Mouse (Mus musculus): ENCODE measurements around the gene Zfp523. TPM values are rescaled to one million over a fixed set of nuclear protein-coding genes. Genes with fewer than 3 reads are reported as not detected.

Gene Zfp523
- polyA plus RNA-seq, 1 experiment from 2014 or later, result 50.0 TPM

DNA sequence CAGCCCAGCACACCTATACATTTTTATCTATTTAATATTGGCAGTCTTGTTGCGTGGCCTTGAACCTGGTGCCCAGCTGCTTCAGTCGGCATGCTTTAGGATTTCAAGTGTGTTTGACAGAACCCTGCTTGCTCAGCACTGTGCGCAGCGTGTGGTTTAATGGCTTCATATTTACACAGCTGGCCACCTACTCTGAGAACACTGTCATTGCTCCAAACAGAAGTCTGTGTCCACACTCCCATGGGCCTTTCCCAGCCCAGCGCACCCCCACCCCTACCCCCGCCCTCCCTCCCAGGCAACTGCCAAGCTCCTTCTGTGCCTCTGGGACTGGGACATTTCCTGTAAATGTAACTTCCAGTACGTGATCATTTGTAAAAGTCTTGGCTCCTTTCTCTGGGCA lies 76.3 kb downstream of the Zfp523 start:
- WGBS, result 72% methylated on average over 7 of the region's 7 CpGs
- H3K4me3 ChIP-seq, result no peak overlapping the region
- ATAC-seq (ENCODE audit: low FRiP score), result no peak
- no peak overlapping the region for H3K4me2 ChIP-seq (replicated peaks)
- H3K9me3 ChIP-seq (replicated peaks), result no peaks in the 10 kb centered on the region
- H3K4me1 ChIP-seq, result peaks cover 21% of the 10 kb centered on the region
- H3K9ac ChIP-seq, result no peak overlapping the region
- no peaks in the 10 kb centered on the region for H3K27me3 ChIP-seq
- no peak overlapping the region for H3K27ac ChIP-seq
- no peaks in the 10 kb centered on the region for H3K36me3 ChIP-seq

DNA sequence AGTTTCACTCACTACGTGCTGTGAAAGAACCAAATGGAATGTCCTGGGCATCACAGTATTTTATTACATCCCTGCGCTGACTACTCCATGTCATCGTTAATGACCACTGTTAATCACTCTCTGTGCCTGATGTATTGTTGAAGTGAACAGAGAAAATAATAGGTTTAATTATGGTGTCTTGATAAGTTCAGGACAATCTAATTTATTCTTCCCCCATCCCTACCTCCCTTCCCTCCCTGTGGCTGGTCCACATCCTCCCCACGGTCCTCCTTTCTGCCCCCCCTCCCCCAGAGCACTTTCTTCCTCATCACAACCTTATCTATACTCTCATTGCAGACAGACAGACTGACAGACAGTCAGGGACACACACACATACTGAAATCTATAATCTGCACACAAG lies 77.9 kb downstream of the Zfp523 start:
- Histone ChIP-seq H3K27ac (peak overlapping the region; percentile 60), H3K36me3 (no peaks in the 10 kb centered on the region), H3K27me3 (no peaks in the 10 kb centered on the region), H3K4me2 (replicated peaks) (no peak overlapping the region), H3K9me3 (replicated peaks) (0 out of 2 replicates have a peak, but pooled peaks cover 4% of the 10 kb centered on the region), H3K4me3 (no peak overlapping the region), H3K4me1 (peaks cover 21% of the 10 kb centered on the region), H3K9ac (no peak overlapping the region)
- WGBS, result 60% methylated on average over 4 of the region's 4 CpGs
- no peak for ATAC-seq (ENCODE audit: low FRiP score)

Other genes with a start within 250 kb of the Zfp523 start
- gene Tcp11, start 96.5 kb upstream of the Zfp523 start, polyA plus RNA-seq (2016; fragmentation: Nextera tagmentation; extraction: Ambion mirVana), result 1.9 and 2.6 TPM in 2 replicates
- 11.1 and 12.4 TPM in 2 replicates for gene Scube3, start 35.0 kb upstream of the Zfp523 start, polyA plus RNA-seq (2016; fragmentation: Nextera tagmentation; extraction: Ambion mirVana)
- gene Def6, start 30.6 kb downstream of the Zfp523 start, polyA plus RNA-seq (2016; fragmentation: Nextera tagmentation; extraction: Ambion mirVana), result 5.7 and 6.1 TPM in 2 replicates
- gene Ppard, start 55.6 kb downstream of the Zfp523 start, polyA plus RNA-seq (2016; fragmentation: Nextera tagmentation; extraction: Ambion mirVana), result 1.7 and 2.4 TPM in 2 replicates
- 24.7 and 28.3 TPM in 2 replicates for gene Fance, start 136.4 kb downstream of the Zfp523 start, polyA plus RNA-seq (2016; fragmentation: Nextera tagmentation; extraction: Ambion mirVana)
- gene Rpl10a, start 151.3 kb downstream of the Zfp523 start, polyA plus RNA-seq (2016; fragmentation: Nextera tagmentation; extraction: Ambion mirVana), result 287 and 354 TPM in 2 replicates
- gene Tead3, start 173.7 kb downstream of the Zfp523 start, polyA plus RNA-seq (2016; fragmentation: Nextera tagmentation; extraction: Ambion mirVana), result 7.0 and 7.7 TPM in 2 replicates
- 5.0 and 6.8 TPM in 2 replicates for gene Tulp1, start 188.1 kb downstream of the Zfp523 start, polyA plus RNA-seq (2016; fragmentation: Nextera tagmentation; extraction: Ambion mirVana)